Mouse (Mus musculus) forelimb bud, embryonic 11.5 days (tissue): Measurements from ENCODE around the gene Mdm4.

Source experiments
- DNase-seq: peaks from one replicate; pipeline ENCODE4 v3.0.0-alpha.2; 2012; ENCODE audit warnings: low read depth, low spot score

Mdm4 gene

GRCm38 (mm10) chr1:133030461-133030860 is at the start of gene Mdm4:
Gene Mdm4, minus strand, starts transcription at chr1:133030561.
- DNase-seq, result no peak

- DNase-seq, result no peak
Observed at GRCm38 (mm10) chr1:133080079-133080561, 49.8 kb upstream of the Mdm4 start.

DNA sequence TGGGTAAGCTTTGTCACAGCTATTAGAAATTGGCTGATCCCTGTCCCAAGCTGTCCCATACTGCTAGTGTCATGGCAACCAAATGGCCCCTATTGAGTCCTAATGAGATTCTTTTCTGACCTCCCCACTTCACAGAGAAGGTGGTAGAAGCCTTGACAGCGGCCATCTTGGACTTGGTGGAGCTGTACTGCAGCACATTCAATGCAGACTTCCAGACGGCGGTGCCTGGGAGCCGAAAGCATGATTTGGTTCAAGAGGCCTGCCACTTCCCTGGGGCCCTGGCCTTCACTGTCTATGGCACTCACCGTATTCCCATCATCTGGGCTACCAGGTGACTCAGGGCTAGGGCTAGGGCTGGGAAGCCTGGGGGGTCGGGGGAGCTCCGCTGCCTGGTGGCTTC is 49.1 kb upstream of the Mdm4 start:
- no peak for DNase-seq

GRCm38 (mm10) chr1:133078338-133078727 is 48.0 kb upstream of the Mdm4 start:
- no peak for DNase-seq

DNA sequence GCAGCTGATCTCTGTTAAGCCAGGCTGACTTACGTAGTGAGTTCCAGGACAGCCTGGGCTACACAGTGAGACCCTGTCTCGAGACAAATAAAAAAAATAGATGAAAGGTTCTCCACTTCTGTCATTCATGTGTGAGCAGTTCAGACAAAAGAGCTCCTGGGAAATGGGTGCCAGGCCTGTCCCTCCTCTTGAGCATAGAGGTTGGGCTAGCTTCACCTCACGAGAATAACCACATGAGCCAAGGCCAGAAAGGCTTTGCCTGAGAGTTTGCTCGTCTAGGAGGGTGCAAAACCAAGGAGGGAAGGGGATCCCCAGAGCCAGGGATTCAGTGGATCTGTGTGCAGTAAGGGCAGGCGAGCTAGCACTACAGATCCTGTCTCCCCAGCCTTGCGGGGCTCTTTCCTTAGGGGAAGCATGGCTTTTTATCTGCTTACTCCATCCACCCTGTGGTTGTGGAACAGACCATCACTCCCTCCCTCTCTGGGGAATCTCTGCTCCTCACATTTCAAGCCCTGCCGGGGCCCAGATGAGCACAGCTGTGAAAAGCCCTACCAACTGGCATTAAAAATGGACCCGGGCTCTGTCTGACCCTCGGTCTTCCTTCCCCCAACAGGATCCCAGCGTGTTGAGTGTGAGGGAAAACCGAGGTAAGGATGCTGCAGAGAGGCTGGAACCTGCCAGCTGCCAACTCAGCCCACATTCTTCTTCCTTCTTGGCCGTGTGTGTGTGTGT is 47.4 kb upstream of the Mdm4 start:
- DNase-seq, result peak; percentile 20

DNA sequence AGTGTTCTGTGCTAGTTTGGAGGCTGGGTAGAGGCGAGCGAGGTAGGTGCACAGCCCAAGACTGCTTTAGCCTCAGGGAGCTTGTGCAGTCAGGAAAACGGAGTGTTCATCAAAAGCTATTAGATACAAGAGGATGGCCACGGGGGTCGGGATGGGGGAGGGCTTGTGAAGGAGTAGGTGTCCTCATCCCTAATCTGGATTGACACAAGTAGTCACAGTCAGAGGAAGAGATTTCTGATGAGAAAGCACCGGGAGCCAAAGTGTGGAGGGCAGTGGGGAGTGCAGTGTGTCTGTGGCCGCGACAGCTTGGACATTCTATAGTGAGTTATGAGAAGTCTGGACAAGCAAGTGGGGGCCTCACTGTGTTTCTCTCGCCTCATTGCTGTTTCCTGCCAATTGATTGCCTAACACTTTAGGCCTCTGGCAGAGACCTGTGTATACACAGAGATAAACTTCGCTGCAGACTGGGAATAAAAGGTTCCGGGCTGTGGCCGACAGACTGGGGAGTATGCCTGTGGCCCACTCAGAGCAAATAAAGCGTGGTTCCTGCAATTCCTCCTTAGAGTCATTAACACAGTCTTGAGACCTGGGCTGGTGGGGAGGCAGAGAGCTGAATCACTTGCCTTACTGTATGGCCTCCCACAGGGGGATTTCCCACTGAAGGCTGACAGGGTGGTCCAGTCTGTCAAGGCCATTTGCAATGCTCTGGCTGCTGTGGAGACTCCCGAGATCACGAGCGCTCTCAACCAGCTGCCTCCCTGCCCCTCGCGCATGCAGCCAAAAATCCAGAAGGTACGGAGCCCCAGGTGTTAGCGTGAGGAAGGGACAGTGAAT is 46.5 kb upstream of the Mdm4 start:
- DNase-seq, result peak; percentile 14

GRCm38 (mm10) chr1:133075651-133076400 is 45.5 kb upstream of the Mdm4 start:
- no peak for DNase-seq

GRCm38 (mm10) chr1:133074541-133074940 is 44.2 kb upstream of the Mdm4 start:
- DNase-seq, result no peak

- no peak for DNase-seq
Observed at GRCm38 (mm10) chr1:133073327-133073856, 43.0 kb upstream of the Mdm4 start.

DNA sequence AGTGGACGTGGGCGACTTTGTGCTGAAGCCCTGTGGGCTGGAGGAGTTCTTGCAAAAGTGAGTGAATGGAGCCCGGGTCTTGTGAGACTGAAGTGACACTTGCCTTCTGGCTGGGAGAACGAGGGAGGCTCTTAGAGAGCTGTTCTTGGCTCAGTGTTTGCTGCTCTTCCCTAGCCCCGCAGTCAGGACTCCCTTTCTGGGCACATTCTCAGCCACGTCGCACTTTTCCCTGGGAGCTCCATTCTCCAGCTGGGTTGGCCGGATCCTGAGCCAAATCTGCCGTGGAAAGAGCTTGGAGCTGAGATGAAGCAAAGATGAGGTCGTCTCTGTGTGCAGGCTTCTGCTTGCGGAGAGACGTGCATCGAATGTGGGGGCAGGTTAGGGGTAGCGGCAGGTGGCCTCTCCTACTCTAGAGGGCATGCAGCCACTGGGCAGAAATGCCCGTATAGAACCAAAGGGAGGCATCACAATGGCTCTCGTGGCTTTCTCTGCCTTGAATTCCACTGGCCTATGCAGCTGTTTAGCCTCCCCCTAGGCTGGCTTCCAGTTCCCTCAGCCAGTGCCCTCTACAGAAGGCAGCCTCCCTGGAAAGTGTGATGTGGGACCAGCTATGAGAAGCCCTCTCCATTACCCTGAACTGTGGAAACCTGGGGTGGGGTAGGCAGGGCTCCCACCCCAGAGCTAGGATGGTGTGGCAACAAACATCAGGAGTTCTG is 41.5 kb upstream of the Mdm4 start:
- no peak for DNase-seq

DNA sequence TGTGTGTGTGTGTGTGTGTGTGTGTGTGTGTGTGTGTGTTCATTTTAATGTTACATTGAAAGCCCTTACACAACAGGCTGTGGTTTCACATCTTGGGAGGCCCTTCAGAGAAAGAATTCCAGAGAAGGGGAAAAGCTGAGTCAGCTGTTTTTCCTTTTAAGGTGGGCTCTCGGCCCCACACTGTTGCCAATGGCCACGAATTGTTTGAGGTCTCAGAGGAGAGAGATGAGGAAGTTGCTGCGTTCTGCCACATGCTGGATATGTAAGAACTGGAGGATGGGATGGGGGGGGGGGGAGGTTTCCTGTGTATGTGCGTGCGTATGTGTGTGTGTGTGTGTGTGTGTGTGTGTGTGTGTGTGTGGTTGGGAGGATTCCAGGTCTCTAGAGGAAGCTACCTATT is 39.8 kb upstream of the Mdm4 start:
- no peak for DNase-seq

DNA sequence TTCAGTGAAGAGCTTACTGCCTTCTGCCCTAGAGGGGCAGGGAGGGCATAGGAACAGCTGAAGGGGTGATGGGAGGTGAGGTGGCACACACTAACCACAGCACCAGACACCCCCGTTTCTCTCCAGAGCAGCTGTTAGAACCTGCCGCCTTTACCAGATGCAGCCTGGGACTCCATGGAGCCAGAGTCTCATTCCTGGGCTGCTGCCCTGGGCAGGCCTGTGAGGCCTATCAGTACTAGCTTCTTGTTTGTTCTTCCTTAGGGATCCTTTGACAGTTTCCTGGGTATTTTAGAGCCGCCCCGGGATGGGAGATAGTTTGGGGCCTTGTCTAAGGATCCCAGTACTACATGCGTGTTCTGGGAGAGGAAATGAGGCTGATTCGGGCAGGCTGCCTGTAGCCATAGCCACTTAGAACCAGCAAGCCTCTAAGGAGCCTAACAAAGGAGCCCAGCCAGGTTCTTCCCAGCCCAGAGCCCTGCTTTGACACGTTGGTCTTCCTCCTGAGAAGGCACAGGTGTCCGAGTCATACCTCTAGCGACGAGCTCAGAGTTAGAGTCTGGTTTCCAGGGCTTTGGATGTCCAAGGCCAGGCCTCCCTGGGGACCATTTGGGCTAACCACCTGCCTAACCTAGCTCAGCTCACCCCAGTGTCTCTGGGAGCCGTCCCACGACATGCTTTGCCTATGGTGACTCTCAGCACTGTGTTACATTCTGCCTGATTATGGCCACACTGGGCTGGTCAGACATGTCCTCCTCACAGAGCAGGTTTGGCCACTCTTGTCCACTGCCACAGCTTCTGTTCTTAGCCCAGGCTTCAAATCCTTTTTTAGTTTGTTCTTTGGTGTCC is 39.1 kb upstream of the Mdm4 start:
- DNase-seq, result no peak

DNA sequence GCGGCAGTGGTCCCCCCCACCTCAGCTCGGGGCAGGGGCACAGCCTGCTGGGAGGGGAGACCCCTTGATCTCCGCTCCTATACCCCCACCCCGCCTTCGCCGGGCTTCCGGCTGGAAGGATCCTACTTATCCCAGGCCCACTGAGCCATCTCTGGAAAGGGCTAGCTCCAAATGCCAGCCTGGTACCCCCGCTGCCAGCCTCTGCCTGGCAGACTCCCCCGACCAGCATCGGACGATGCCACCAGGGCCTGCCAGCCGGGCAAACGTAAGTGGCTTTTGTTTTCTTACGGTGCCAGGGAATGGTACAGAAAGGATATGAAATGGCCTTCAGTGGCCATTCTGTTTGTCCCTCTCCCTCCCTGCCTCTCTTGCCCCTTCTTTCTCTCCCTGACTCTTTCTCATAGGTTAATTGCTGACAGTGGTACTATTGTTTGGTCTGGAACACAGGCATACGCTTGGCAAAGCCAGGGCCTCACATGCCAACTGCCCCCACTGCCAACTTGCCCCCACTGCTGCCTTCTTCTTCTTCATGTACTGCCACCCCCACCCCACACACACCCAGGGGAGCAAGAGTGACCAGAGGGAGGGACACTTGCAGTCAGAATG is 38.4 kb upstream of the Mdm4 start:
- no peak for DNase-seq

DNA sequence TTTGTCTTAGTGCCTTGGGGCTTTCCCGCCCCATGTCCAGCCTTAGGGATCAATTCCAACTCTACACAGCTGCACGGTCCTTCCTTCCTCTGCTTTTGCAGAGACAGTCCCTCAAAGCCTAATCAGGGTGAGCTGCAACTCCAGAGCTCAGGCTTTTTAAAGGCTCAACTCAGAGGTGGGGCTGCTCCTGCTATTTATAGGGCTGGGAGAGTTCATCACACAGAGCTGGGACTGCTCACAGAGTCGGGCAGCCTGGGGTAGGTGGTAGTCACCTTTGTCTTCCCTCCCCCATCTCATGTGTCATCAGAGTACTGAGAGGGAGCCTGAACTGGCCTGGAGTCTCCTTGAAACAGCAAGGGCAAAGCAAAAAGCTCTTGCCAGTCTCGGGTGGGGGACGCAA is 37.9 kb upstream of the Mdm4 start:
- DNase-seq, result no peak

DNA sequence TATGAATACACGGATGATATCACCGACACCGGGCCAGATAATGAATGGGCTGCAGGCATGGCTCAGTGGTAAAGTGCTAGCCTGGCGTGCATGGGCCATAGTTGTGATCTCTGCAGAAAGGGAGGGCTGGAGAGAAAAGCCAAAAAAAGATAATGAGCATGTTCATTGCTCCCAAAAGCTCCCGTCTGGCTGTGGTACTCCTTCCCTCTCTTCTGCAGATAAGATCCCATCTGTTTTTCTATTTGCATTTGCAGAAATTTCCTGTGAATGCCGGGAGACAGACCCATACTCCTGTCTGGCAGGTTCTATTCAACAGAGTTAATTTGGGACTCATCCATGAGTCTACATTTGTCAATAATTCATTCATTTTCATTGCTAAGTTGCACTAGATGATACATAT is 32.8 kb upstream of the Mdm4 start:
- no peak for DNase-seq

GRCm38 (mm10) chr1:133060681-133061080 is 30.3 kb upstream of the Mdm4 start:
- no peak for DNase-seq

DNA sequence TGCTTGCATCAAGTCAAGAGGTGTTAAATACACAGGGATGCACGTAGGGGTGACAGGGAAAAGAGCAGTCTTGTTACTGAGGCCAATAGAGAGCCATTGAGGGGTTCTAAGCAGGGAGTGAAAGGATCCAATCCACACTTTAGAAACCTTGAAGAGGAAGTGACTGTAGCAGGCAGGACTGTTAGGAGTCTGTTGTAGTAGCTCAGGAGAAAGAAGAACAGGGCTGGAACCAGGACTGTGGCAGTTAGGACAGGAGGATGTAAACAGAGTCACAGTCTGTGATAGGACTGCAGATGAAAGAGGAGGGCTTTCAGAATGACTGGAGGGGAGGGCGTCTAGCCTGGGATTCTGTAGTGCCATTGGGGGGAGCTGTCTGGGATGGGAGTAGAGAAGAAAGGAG is 29.2 kb upstream of the Mdm4 start:
- DNase-seq, result no peak

- DNase-seq, result no peak
Observed at GRCm38 (mm10) chr1:133057345-133058034, 27.1 kb upstream of the Mdm4 start.

GRCm38 (mm10) chr1:133054326-133054725 is 24.0 kb upstream of the Mdm4 start:
- no peak for DNase-seq
